Mouse (Mus musculus) liver, embryonic 11.5 days (tissue): ENCODE data around the gene Tcap. TPM values are rescaled to one million over a fixed set of nuclear protein-coding genes. Genes with fewer than 3 reads are reported as not detected.
"Not testable (repeated sequence)": the region's sequence is repeated elsewhere in the genome, so short reads cannot be mapped to it uniquely, and the experiment has no call there.

Experiments
- ATAC-seq: fragments of 200-750 bp; cut with Nextera tagmentation; replicated peaks from 2 replicates; pipeline ENCODE4 v1.8.0; 2017; ENCODE audit warnings: moderate number of reproducible peaks, mild to moderate bottlenecking, moderate TSS enrichment, moderate library complexity; ENCODE audit not compliant: low FRiP score
- DNase-seq: peaks from one replicate; pipeline ENCODE4 v3.0.0-alpha.2; 2017; ENCODE audit warnings: low spot score
- H3K27ac ChIP-seq: fragments of 300-500 bp; sonication (generic); 2 replicates; pipeline ENCODE4 v1.5.1; 2014; ENCODE audit warnings: mild to moderate bottlenecking, low read depth, low read length, control low read depth
- H3K27me3 ChIP-seq: fragments of 300-500 bp; sonication (generic); replicated peaks from 2 replicates; pipeline ENCODE4 v1.6.1; 2014; ENCODE audit warnings: low read length, mixed read lengths; ENCODE audit not compliant: control insufficient read depth, insufficient read depth
- H3K36me3 ChIP-seq: fragments of 300-500 bp; sonication (generic); 2 replicates; pipeline ENCODE4 v1.6.1; 2014; ENCODE audit warnings: mild to moderate bottlenecking, low read length, moderate library complexity, mixed read lengths; ENCODE audit not compliant: control insufficient read depth, insufficient read depth
- H3K4me1 ChIP-seq: fragments of 300-500 bp; sonication (generic); replicated peaks from 2 replicates; pipeline ENCODE4 v1.6.1; 2014; ENCODE audit warnings: low read length, mixed read lengths; ENCODE audit not compliant: control insufficient read depth, insufficient read depth
- H3K4me2 ChIP-seq: fragments of 300-500 bp; sonication (generic); 2 replicates; pipeline ENCODE4 v1.6.1; 2014; ENCODE audit warnings: mild to moderate bottlenecking, control low read depth, moderate library complexity
- H3K4me3 ChIP-seq: fragments of 300-500 bp; sonication (generic); 2 replicates; pipeline ENCODE4 v1.5.1; 2014; ENCODE audit warnings: low read depth, low read length, control low read depth
- H3K9ac ChIP-seq: fragments of 300-500 bp; sonication (generic); 2 replicates; pipeline ENCODE4 v1.6.1; 2014; ENCODE audit warnings: low read depth, low read length, control low read depth
- H3K9me3 ChIP-seq: fragments of 300-500 bp; sonication (generic); 2 replicates; pipeline ENCODE4 v1.6.1; 2016; ENCODE audit warnings: low read length, inconsistent platforms, mixed read lengths; ENCODE audit not compliant: control insufficient read depth
- WGBS: fragments of 180-500 bp; shearing (Covaris S2); extraction: QIAGEN DNeasy Blood & Tissue Kit; methylation state at CpG from one replicate; pipeline ENCODE4 v1.1.7; 2014; 5-methylcytosine and 5-hydroxymethylcytosine counted together
- polyA plus RNA-seq: library from polyadenylated mRNA; unstranded; fragments of >200 nt; fragmentation: Nextera tagmentation; extraction: Ambion mirVana; gene quantifications from 2 replicates; pipeline ENCODE4 v1.2.1, GENCODE M21; 2014

Gene Tcap
- polyA plus RNA-seq, 1 experiment from 2014 or later: 0.89 TPM

DNA sequence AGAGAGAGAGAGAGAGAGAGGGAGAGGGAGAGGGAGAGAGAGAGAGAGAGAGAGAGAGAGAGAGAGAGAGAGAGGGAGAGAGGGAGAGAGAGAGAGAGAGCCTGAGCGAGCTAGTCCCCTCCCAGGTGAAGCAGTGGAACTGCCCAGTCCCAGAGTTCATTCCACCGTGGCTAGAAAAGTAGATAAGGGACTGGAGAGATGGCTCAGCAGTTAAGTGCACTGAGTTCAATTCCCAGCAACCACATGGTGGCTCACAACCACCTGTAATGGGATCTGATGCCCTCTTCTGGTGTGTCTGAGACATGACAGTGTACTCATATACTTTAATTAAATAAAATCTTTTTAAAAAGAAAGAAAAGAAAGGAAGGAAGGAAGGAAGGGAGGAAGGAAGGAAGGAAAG is 1.2 kb upstream of the Tcap start:
- not testable (repeated sequence) for DNase-seq, H3K9ac ChIP-seq, H3K36me3 ChIP-seq, H3K4me3 ChIP-seq, ATAC-seq, H3K4me1 ChIP-seq, H3K9me3 ChIP-seq, H3K27ac ChIP-seq, H3K4me2 ChIP-seq
- WGBS: 25% methylated on average over 2 of the region's 2 CpGs
- peaks cover 42% of the 10 kb centered on the region for H3K27me3 ChIP-seq

DNA sequence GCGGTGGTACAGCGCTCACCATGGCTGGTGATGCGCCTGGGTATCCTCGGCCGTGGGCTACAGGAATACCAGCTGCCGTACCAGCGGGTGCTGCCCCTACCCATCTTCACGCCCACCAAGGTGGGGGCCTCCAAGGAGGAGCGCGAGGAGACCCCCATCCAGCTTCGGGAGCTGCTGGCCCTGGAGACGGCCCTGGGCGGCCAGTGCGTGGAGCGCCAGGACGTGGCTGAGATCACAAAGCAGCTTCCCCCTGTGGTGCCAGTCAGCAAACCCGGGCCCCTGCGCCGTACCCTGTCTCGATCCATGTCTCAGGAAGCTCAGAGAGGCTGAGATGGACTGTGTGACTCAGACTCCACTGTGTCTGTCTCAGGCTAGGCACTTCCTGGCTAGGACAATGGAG is 605 bp downstream of the Tcap start:
- peaks cover 2% of the 10 kb centered on the region; the same call in 1 of the 2 replicates for H3K4me1 ChIP-seq
- WGBS: 67% methylated on average over 20 of the region's 20 CpGs
- DNase-seq (no peak), ATAC-seq (no peak)
- no peak overlapping the region; the same call in 1 of the 2 replicates for H3K9ac ChIP-seq
- no peak overlapping the region for H3K4me2 ChIP-seq
- no peak overlapping the region for H3K4me3 ChIP-seq
- H3K9me3 ChIP-seq: no peaks in the 10 kb centered on the region
- H3K27me3 ChIP-seq: peaks cover 56% of the 10 kb centered on the region
- H3K36me3 ChIP-seq: peaks cover 2% of the 10 kb centered on the region; the same call in 1 of the 2 replicates
- H3K27ac ChIP-seq: no peak overlapping the region

DNA sequence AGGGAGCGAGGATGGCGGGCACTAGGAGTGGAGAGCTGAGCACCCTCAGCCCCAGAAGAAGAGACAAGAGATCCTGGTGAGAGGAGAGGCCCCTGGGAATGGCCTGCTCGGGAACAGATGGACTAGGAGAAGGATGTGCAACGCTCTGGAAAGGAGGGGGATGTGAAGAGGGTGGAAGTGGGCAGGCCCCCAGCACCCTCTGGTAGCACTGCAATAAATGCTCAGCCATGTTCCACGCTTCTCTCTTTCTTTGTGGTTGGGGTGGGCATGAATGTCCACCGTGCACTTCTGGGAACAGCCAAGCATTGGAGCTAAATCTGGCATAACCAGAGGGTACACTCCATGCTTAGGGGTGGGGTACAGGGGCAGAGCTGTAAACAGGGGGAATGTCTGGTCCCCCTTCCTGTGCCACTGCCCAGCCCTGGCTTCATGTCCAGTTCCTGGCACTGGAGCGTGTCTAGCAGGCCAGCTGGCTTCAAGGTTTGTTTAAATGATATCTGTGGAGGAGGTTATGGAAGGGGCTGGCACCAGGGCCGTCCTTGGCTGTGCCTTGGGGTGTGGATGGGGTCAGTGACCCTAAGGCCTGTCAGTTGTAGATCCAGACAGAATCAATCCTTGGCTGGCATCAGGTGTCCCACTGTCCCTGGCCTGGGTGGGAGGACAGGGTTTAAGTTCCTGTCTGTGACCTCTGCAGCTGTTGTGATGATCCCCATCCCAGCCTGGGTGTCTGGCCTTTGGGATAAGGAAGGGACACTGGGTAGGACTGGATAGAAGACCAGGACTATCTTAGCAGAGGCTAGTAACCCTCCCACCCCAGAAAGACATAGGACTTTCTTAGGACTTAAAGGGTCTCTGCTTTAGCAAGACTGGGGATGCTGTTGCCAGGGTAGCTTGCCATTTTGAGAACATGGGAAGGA is 1.4 kb downstream of the Tcap start:
- Histone ChIP-seq H3K9ac (no peak overlapping the region), H3K27ac (no peak overlapping the region), H3K4me3 (no peak overlapping the region), H3K4me2 (no peak overlapping the region), H3K9me3 (no peaks in the 10 kb centered on the region), H3K36me3 (no peaks in the 10 kb centered on the region; the same call in 1 of the 2 replicates), H3K4me1 (peaks cover 2% of the 10 kb centered on the region; the same call in 1 of the 2 replicates), H3K27me3 (peaks cover 57% of the 10 kb centered on the region)
- ATAC-seq: no peak
- 59% methylated on average over 8 of the region's 8 CpGs for WGBS
- DNase-seq: no peak

DNA sequence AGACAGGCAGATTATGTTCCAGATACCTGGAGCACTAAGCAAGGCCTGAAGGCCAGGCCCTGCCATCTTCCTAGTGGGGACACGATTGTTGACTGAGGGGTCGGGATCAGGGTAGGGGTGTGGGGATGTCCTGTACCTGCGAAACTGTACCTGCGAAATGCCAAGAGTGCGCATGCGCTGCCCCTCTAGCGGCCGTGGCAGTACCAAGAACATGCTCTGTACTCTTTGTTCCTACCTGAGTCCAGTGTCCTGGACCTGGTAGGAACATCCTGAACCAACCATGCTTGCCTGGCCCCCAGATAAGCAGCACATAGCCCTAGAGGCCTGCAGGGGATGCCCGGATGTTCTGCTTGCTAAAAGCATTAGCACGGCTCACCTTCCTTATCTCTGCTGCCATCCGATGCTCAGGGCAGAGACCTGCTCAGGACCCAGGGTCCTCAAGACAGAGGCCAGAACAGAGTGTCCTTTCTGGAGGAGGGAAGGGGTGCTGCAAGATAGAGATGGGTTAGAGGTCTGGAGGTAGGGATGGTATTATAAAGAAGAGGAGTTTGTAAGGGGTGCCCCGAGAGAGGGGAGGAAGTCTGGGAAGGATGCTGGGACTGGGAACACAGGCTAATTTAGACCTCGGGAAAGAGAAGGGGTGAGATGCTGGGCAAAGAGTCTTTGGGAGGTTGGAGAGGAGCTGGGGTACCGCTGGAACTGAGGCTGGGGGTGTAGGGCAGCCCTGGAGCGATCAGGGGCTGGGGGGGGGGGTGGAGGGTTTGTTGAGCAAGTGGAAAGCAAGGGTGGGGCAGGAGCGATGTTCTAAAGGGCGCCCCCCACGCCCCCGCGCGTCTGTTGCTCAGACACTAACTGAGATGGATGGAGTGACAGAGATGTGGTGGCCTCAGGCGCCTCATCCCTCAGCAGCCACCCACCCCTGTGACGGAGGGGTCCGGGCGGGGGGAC is 2.3 kb downstream of the Tcap start, which contains the start of gene Pnmt:
Gene Pnmt (plus strand): TSS at position 813 of the 948 bp plus-strand sequence.
- Histone ChIP-seq H3K27me3 (peaks cover 64% of the 10 kb centered on the region), H3K27ac (no peak within 1 kb of the TSS), H3K4me1 (peaks cover 2% of the 10 kb centered on the region; the same call in 1 of the 2 replicates), H3K9ac (no peak within 1 kb of the TSS), H3K4me2 (no peak within 1 kb of the TSS), H3K9me3 (no peaks in the 10 kb centered on the region), H3K36me3 (no peaks in the 10 kb centered on the region), H3K4me3 (no peak within 1 kb of the TSS)
- DNase-seq: no peak
- no peak for ATAC-seq
- WGBS: 43% methylated on average over 25 of the region's 25 CpGs

DNA sequence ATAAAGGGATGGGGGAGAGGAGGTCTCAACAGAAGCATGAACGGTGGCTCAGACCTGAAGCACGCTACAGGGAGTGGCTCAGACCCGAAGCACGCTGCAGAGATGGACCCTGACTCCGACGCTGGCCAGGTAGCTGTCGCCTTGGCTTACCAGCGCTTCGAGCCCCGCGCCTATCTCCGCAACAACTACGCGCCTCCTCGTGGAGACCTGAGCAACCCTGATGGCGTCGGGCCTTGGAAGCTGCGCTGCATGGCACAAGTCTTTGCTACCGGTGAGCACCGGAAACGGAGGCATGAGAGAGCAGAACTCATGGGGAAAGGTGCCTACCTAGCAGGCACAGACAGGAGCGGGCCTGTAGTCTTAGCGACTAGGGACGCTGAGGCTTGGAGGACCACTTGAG is 3.0 kb downstream of the Tcap start:
- H3K27ac ChIP-seq: no peak overlapping the region
- no peak overlapping the region for H3K9ac ChIP-seq
- WGBS: 8% methylated on average over 24 of the region's 24 CpGs
- no peak overlapping the region for H3K4me2 ChIP-seq
- DNase-seq: no peak
- no peak overlapping the region for H3K4me3 ChIP-seq
- no peak for ATAC-seq
- peaks cover 2% of the 10 kb centered on the region; the same call in 1 of the 2 replicates for H3K4me1 ChIP-seq
- H3K36me3 ChIP-seq: no peaks in the 10 kb centered on the region
- no peaks in the 10 kb centered on the region for H3K9me3 ChIP-seq
- H3K27me3 ChIP-seq: peaks cover 67% of the 10 kb centered on the region

DNA sequence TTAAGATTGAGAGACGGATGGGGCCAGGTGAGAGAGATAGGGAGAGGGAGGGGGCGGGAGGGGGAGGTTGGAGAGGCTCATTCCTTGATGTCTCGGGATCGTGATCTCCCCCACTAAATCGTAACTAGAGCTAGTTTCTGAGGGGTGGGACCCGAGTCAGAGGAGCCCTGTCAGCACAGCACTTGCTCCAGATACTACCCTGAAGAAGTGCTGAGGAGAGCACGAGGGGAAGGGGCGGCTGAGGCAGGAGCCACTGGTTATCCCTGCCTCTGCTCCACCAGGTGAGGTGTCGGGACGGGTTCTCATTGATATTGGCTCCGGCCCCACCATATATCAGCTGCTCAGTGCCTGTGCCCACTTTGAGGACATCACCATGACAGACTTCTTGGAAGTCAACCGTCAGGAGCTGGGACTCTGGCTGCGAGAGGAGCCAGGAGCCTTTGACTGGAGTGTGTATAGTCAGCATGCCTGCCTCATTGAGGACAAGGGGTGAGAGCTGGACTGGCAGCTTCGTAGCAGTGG is 3.5 kb downstream of the Tcap start:
- ATAC-seq: no peak
- WGBS: 39% methylated on average over 14 of the region's 14 CpGs
- Histone ChIP-seq H3K27me3 (peaks cover 70% of the 10 kb centered on the region), H3K9ac (no peak overlapping the region), H3K9me3 (no peaks in the 10 kb centered on the region), H3K4me2 (no peak overlapping the region), H3K36me3 (no peaks in the 10 kb centered on the region), H3K4me3 (no peak overlapping the region), H3K4me1 (peaks cover 6% of the 10 kb centered on the region; the same call in 1 of the 2 replicates), H3K27ac (no peak overlapping the region)
- DNase-seq: no peak

DNA sequence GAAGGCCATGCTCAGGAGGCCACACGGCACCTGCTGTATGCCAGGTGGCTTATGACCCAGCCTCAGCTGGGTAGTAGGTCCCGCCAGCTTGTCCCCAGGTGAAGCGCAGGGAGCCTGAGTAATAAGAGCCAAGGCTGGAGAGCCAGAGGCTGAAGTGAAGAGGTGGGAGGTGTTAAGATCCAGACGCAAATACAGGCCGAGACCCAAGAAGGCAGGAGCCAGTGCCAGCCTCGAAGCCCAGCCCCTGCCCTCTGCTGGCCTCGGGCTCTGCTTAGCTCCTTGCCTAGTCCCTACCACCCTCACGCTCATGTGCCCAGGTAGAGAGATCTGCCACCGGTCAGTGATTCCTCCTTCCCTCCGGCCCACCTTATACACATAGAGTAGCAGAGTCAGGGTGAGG is 4.7 kb downstream of the Tcap start:
- no peak overlapping the region for H3K4me3 ChIP-seq
- no peak overlapping the region for H3K27ac ChIP-seq
- peaks cover 69% of the 10 kb centered on the region for H3K27me3 ChIP-seq
- H3K4me1 ChIP-seq: peaks cover 18% of the 10 kb centered on the region
- H3K9ac ChIP-seq: no peak overlapping the region
- ATAC-seq: no peak
- no peak overlapping the region for H3K4me2 ChIP-seq
- no peak for DNase-seq
- no peaks in the 10 kb centered on the region for H3K9me3 ChIP-seq
- H3K36me3 ChIP-seq: no peaks in the 10 kb centered on the region
- 80% methylated on average over 10 of the region's 10 CpGs for WGBS

DNA sequence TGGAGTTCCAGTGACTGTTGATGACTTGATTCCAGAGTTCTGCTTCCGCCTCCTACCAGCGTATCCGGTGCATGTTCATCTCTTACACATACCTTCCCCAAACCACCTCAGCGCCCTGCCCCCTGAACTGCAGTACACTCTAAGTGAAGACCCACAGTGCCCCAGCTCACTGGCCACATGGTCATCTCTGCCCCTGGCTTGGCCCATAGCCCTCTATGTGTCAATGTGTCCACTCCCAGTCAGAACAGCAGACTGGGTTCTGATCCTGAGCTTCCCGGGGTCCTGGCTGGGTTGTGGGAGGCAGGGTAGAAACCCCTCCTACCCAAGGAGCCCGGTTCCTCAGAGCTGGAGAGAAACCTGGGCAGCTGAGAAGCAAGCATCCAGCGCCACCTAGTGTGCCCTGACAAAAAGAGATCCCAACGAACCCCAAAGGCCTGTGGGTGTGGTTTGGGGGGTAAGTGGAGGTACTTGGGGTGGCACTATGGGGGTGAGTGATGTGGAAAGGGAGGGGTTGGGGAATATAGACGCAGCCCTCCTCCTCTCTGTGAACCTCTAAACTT is 5.7 kb downstream of the Tcap start:
- Histone ChIP-seq H3K27ac (no peak overlapping the region), H3K36me3 (no peaks in the 10 kb centered on the region), H3K9me3 (no peaks in the 10 kb centered on the region), H3K4me2 (no peak overlapping the region), H3K4me3 (no peak overlapping the region), H3K4me1 (peaks cover 28% of the 10 kb centered on the region), H3K27me3 (peaks cover 59% of the 10 kb centered on the region), H3K9ac (no peak overlapping the region)
- no peak for DNase-seq
- 21% methylated on average over 9 of the region's 9 CpGs for WGBS
- ATAC-seq: no peak
